Mouse (Mus musculus) lung, postnatal 0 days (tissue): ENCODE results near the gene Skint9. TPM values are rescaled to one million over a fixed set of nuclear protein-coding genes. Genes with fewer than 3 reads are reported as not detected.
"Not testable (repeated sequence)": the region's sequence is repeated elsewhere in the genome, so short reads cannot be mapped to it uniquely, and the experiment has no call there.

Source experiments
- ATAC-seq: fragments of 200-750 bp; cut with Nextera tagmentation; 2 replicates; pipeline ENCODE4 v1.8.0; 2017; ENCODE audit warnings: moderate library complexity
- DNase-seq: peaks from one replicate; pipeline ENCODE4 v3.0.0-alpha.2; 2016; ENCODE audit warnings: low spot score
- H3K27ac ChIP-seq: fragments of 300-500 bp; sonication (generic); 2 replicates; pipeline ENCODE4 v1.5.1; 2014; ENCODE audit warnings: antibody characterized with exemption, mild to moderate bottlenecking, low read length, mixed read lengths
- H3K27me3 ChIP-seq: fragments of 300-500 bp; sonication (generic); replicated peaks from 2 replicates; pipeline ENCODE4 v1.6.1; 2014; ENCODE audit warnings: low read length, mixed read lengths; ENCODE audit not compliant: insufficient read depth
- H3K36me3 ChIP-seq: fragments of 300-500 bp; sonication (generic); 2 replicates; pipeline ENCODE4 v1.6.1; 2014; ENCODE audit warnings: low read length, mixed read lengths; ENCODE audit not compliant: insufficient read depth
- H3K4me1 ChIP-seq: fragments of 300-500 bp; sonication (generic); 2 replicates; pipeline ENCODE4 v1.6.1; 2014; ENCODE audit warnings: antibody characterized with exemption, low read depth, low read length, mixed read lengths; ENCODE audit not compliant: insufficient read depth
- H3K4me2 ChIP-seq: fragments of 300-500 bp; sonication (generic); replicated peaks from 2 replicates; pipeline ENCODE4 v1.6.1; 2014; ENCODE audit warnings: low read depth, mild to moderate bottlenecking, low read length, moderate library complexity, mixed read lengths
- H3K4me3 ChIP-seq: fragments of 300-500 bp; sonication (generic); 2 replicates; pipeline ENCODE4 v1.5.1; 2014; ENCODE audit warnings: low read depth, low read length
- H3K9ac ChIP-seq: fragments of 300-500 bp; sonication (generic); replicated peaks from 2 replicates; pipeline ENCODE4 v1.6.1; 2014; ENCODE audit warnings: low read depth, mild to moderate bottlenecking
- H3K9me3 ChIP-seq: fragments of 300-500 bp; sonication (generic); 2 replicates; pipeline ENCODE4 v1.6.1; 2016; ENCODE audit warnings: low read length, mixed read lengths
- CTCF ChIP-seq: IDR thresholded peaks from 2 replicates; pipeline ENCODE4 v1.5.1; 2016; ENCODE audit warnings: antibody characterized with exemption, mild to moderate bottlenecking
- EP300 ChIP-seq: IDR thresholded peaks from 2 replicates; pipeline ENCODE4 v1.6.1; 2016; ENCODE audit warnings: antibody characterized with exemption, mild to moderate bottlenecking, control low read depth
- WGBS: fragments of 180-500 bp; shearing (Covaris S2); extraction: QIAGEN DNeasy Blood & Tissue Kit; methylation state at CpG from one replicate; pipeline ENCODE4 v1.1.7; 2014; 5-methylcytosine and 5-hydroxymethylcytosine counted together
- polyA plus RNA-seq: library from polyadenylated mRNA; unstranded; fragments of >200 nt; fragmentation: Nextera tagmentation; extraction: Ambion mirVana; gene quantifications from 2 replicates; pipeline ENCODE4 v1.2.1, GENCODE M21; 2015

Gene Skint9
- polyA plus RNA-seq = not detected in 2 replicates

DNA sequence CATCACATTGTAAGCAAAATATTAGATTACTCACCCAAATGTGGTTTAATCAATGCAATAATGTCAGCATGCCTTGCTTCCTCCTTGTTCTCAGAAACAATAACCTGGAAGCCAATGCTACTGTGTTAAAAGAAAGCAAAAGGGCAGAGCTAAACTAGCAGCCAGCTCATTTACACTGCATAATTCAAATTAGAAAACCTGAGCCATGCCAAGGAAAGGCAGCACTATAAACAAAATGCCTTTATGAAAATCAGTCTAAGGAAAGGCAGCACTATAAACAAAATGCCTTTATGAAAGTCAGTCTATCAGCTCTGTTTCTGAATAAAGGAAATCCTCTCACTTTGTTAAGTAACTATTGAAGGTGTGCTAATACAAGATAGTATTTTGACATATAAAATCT lies at the start of gene Skint9:
Gene Skint9, minus strand, starts transcription at position 101 of the 400 bp plus-strand sequence.
- no peak within 1 kb of the TSS for H3K9ac ChIP-seq
- no peaks in the 10 kb centered on the region for H3K36me3 ChIP-seq
- H3K27ac ChIP-seq = no peak within 1 kb of the TSS
- H3K4me1 ChIP-seq = no peaks in the 10 kb centered on the region
- no peak for DNase-seq
- H3K27me3 ChIP-seq = no peaks in the 10 kb centered on the region
- no peak within 1 kb of the TSS for H3K4me2 ChIP-seq
- ATAC-seq = no peak
- H3K9me3 ChIP-seq = no peaks in the 10 kb centered on the region
- TF ChIP-seq EP300 = no peak
- no peak for TF ChIP-seq CTCF
- H3K4me3 ChIP-seq = no peak within 1 kb of the TSS

DNA sequence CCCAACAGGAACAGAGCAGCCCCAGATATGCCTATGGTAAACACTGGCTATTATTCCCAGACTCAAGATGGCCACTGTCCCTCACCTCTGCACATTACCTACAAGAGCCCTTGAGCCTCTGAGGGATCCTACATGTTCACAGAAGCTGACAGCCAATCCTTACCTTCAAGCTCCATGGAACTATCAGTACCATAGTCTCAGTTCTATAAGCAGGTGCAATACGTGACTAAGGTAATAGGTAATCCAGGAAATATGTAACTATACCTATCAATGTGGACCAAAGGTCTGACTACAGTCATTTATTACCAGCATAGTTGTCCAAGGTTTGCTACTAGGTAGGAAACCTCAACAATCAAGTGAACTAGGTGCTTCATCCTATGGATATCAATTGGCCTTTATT lies 1.1 kb downstream of the Skint9 start:
- Histone ChIP-seq H3K4me1 (no peaks in the 10 kb centered on the region), H3K27ac (no peak overlapping the region), H3K36me3 (no peaks in the 10 kb centered on the region), H3K4me2 (no peak overlapping the region), H3K9ac (no peak overlapping the region), H3K4me3 (no peak overlapping the region), H3K9me3 (no peaks in the 10 kb centered on the region), H3K27me3 (no peaks in the 10 kb centered on the region)
- no peak for DNase-seq
- 48% methylated on average over 1 of the region's 1 CpGs for WGBS
- no peak for TF ChIP-seq EP300
- no peak for TF ChIP-seq CTCF
- no peak for ATAC-seq

- no peaks in the 10 kb centered on the region for H3K27me3 ChIP-seq
- DNase-seq (no peak), ATAC-seq (no peak)
- no peaks in the 10 kb centered on the region for H3K9me3 ChIP-seq
- H3K36me3 ChIP-seq = no peaks in the 10 kb centered on the region
- no peak for TF ChIP-seq EP300
- TF ChIP-seq CTCF = no peak
- H3K4me1 ChIP-seq = no peaks in the 10 kb centered on the region
- no peak overlapping the region for H3K4me2 ChIP-seq
- no peak overlapping the region for H3K9ac ChIP-seq
- H3K4me3 ChIP-seq = no peak overlapping the region
- no peak overlapping the region for H3K27ac ChIP-seq
Observed at GRCm38 (mm10) chr4:112432223-112432622, 1.6 kb downstream of the Skint9 start.

GRCm38 (mm10) chr4:112349111-112349510 lies 84.7 kb downstream of the Skint9 start:
- H3K4me3 ChIP-seq, H3K4me1 ChIP-seq, H3K9me3 ChIP-seq, H3K27ac ChIP-seq, H3K9ac ChIP-seq, ATAC-seq, H3K4me2 ChIP-seq, H3K27me3 ChIP-seq, H3K36me3 ChIP-seq, DNase-seq: not testable (repeated sequence)
- WGBS = 88% methylated on average over 14 of the region's 17 CpGs

Other genes with a start within 250 kb of the Skint9 start
- 0.27 and 0.31 TPM in 2 replicates for gene Skint3, start 201.7 kb downstream of the Skint9 start, polyA plus RNA-seq
- gene Skint2, start 123.2 kb upstream of the Skint9 start, polyA plus RNA-seq = not detected in 2 replicates